Mouse (Mus musculus): Measurements from ENCODE around the gene Syne3.

The Syne3 gene

DNA sequence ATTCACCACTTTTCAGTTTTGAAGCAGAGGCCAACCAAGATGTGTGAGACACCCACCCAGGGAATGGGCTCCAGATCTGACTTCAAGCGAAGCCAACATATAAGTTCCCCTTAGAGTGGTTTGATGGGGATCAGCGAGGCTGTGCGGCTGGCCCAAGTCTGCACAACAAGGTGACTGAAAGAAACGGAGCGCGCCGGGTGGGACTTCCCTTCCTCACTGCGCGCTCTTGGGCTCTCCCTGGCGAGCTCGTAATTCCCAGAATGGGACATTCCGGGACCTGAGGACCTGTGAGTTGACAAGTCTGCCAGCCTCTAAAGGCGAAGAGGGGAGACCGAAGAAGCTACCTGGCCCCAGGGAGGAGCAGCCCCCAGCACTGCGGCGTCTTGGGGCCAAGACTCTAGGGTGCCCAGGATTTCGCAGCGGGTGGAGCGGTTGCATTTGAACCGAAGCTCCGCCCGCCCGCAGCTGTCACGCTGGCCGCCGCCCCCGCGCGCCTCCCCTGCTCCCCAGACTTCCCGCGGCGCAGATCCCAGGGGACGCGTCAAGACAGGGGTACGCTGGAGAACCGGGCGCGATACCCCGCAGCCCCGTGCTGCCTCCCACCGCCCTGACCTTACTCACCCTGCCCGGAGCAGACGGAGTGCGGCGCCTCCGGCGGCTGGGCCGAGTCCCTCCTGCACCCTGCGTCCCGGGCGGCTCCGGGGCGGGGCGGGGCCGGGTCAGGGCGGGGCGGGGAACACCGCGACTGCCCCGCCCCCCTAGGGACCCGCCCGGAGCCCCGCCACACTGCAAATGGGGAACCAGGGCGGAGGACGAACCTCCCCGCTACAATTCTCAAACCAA lies at the start of gene Syne3:
TSS of gene Syne3 (minus strand) at position 440 of the 843 bp plus-strand sequence.
- peak; percentile 44 for DNase-seq (ENCODE audit: low spot score)

DNA sequence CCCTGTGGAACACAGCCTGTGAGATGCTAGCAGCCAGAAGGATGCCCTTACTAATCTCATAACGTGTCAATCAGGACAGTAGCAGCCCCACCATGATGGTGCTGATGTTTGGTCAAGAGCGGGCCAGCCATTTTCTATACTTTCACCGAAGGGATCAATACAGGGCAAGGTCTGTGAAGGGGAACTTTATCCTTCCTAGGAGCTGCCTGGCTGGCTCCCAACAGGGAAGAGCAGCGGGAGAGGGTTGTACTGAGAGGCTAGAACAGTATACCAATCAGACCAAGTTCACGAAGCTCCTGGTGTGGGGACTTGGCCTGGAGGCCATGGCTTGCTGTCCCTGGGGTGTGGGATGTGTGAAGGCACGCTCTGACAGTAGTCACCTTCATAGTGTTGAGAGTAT lies 45.7 kb upstream of the Syne3 start:
- DNase-seq (ENCODE audit: low spot score), result no peak

DNA sequence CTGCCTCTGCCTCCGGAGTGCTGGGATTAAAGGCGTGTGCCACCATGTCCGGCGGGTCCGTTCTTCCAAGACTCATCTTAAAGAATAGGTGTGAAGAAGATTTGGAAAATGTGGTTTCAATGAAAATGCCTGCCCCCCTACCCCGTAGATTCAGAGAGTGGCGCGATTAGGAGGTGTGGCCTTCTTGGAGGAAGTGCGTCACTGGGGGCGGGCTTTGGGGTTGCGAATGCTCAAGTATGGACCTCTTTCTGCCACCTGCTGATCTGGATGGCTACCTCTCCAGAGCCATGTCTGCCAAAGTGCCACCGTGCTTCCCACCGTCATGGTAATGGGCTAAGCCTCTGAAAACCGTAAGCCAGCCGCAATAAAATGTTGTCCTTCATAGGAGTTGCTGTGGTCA lies 44.4 kb upstream of the Syne3 start:
- no peak for DNase-seq (ENCODE audit: low spot score)

DNA sequence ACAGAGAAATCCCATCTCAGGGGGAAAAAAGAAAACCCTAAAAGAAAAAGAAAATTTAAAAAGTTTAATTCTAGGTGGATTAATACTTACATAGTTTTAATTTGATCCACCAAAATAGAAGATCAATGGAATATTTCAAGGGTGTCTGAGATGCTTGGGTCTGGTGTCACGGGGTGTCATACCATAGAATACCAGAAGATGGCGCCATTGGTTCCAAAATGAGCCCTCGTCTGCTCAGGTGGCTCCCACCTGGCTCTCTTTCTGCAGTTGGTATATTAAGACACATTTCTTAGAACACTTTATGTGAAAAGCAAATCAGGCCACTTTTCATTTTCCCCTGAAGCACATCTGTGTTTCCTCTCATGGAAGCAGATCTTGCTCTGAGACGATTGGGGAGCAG lies 41.3 kb upstream of the Syne3 start:
- DNase-seq (ENCODE audit: low spot score), result peak; percentile 82

DNA sequence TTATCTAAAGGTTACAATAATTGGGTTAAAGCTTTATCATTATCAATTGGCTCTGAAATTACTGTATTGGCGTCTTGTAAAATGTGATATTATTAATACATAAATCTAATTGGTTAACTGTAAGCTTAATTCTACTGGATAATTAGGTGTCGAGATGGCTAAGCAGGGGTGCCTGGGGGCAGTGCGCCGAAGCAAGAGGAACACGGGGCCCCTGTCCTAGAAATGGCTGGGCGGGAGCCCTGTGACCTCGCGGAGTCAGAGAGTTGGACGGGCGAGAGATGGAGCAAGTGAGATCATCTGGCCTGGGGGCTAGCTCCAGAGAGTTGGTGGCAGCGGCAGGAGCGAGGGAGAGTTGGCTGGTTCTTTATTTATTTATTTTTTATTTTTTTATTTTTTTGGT lies 40.2 kb upstream of the Syne3 start:
- no peak for DNase-seq (ENCODE audit: low spot score)

DNA sequence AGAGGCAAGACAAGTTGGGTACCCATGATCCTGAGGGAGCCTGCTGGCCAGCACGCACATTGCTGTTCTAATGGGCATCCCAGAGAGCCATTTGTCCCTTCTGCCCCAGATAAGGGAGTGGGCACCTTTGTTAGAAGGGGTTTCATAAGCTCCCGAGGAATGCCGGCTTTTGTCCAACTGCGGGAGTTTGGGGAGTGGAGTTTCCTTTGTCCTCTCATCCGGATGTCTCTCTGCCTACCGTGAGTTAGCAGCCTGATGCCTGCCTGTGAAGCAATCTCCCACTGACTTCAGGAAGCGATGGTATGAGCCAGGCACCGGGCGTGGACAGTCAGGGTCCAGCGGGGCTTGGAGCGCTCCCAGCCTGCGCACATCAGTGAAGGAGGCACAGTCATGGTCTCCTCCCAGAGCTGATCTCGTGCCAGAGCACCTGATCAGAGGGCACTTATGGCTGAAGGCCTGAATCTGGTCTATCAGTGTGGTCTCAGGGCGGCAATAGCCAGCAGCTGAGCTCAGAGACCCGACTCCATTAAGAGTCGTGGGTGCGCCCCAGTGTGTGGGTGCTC lies 38.8 kb upstream of the Syne3 start:
- DNase-seq (ENCODE audit: low spot score), result no peak

DNA sequence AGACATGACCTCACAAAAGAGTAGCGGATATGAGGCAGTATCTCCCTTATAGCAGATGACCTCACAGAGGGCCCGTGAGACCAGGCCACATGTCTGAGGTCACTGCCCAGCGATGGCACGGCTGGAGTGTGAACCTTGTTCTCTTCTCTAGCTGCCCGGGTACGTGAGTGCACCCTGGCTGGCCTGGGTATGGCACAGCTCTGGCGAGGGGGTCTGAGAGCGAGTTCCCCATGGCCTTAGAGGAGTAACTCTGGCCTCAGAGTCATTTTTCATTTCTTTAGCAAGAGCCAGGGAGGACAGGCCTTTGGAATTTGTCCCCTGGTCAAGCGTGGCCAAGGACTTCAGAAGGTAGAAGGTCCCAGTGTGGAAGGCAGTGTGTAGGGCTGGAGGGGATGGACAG lies 35.2 kb upstream of the Syne3 start:
- no peak for DNase-seq (ENCODE audit: low spot score)

DNA sequence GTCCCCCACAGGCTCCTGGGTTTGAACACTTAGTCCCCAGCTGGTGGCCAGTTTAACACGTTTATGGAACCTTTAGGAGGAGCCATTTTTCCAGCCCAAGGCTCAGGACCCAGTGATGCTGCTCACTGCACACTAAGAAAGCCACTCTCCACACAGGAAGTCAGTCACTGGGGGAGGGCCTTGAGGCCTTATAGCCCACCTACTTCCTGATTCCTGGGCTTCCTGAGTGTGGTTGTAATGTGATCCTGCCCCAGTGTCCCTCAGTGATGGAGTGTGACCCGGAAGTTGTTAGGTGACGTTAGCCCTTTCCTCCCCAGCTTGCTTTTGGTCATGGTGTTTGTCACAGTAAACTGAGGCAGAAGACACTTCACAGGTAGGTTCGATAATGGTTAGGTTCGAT lies 33.5 kb upstream of the Syne3 start:
- DNase-seq (ENCODE audit: low spot score), result no peak

DNA sequence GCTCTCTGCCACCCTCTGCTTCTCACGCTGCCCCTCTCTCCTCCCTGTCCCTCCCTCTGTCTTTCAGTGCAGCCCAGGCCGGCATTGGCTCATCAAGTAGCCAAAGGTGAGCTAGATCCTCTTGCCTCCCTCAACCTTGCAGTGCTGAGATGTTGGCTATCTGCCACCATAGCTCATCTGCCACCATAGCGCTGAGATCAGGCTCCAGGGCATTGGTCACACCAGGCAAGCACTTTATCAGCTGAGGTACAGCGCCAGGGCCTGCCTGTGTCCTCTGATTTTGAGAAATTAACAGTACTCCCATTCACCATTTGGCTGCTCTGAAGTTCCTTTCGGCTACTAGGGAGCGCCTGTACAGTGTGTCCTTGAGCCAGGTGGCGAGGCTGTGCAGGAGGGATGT lies 31.3 kb upstream of the Syne3 start:
- DNase-seq (ENCODE audit: low spot score), result no peak

DNA sequence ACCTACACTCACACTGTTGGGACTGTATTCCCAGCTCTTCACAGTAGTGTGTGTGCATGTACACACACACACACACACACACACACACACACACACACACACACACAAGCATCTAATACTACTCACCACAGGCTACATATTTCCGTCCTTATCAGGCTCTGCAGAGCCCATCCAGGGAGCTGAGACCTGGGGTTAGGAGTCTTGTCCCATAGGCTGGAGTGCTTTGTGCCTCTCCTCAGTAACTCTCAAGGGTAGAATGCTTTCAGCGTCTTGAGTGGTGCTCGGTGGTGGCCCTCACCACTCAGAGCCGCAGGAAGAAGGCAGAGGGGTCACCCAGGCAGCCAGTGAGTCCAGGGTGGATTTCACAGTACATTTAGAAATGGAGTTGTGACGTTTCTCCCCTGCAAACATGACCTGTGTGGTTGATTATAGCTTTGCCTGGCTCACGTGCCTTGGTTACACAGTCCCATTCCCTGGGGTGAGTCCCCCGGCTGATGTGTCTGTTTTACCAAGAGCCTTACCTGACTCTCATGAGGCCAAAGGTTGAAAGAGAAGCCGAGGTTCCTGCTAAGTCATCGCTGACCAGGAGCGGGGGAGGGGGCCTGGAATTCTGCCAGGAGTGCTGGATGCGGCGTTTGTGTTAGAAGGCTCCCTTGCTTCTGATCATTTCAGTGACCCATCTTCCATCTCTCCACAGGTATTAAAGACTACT lies 30.1 kb upstream of the Syne3 start:
- DNase-seq (ENCODE audit: low spot score), result no peak

DNA sequence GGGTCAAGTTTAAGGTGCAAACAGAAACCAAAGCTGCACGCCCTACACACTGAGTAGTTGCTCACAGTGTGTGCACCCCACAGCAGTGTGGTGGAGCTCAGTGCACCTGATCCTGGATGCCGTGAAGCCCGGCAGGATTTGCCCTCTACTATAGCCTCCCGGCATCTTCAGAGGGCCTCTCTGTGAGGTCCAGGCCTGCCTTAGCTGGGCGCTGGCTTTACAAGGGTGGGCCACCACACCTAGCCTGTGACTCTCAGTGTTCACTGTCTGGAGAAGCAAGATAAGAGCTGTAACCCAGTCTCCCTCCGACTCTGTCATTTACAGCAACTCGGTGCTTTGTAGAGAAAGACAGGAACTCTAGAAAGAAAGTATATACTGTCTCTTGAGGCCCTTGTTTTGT lies 29.3 kb upstream of the Syne3 start:
- DNase-seq (ENCODE audit: low spot score), result no peak

DNA sequence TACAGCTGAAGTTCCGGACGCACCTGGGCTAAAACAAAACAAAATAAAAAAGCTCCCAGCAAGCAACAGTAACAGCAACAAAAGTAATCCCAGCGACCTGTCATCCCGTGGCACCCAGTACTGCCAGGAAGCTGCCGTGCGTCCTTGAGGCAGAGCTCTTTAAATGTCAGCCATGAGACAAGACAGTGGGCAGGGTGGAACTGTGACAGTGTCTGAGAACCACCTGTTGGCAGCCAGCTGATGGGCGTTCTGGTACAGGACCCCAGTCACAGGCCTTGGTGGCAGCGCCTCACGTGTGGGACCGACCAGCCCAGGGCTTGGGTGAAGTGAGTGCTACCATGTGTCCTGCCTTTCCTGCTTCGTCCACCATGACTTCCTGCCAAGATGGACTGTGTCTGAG lies 28.6 kb upstream of the Syne3 start:
- DNase-seq (ENCODE audit: low spot score), result no peak

DNA sequence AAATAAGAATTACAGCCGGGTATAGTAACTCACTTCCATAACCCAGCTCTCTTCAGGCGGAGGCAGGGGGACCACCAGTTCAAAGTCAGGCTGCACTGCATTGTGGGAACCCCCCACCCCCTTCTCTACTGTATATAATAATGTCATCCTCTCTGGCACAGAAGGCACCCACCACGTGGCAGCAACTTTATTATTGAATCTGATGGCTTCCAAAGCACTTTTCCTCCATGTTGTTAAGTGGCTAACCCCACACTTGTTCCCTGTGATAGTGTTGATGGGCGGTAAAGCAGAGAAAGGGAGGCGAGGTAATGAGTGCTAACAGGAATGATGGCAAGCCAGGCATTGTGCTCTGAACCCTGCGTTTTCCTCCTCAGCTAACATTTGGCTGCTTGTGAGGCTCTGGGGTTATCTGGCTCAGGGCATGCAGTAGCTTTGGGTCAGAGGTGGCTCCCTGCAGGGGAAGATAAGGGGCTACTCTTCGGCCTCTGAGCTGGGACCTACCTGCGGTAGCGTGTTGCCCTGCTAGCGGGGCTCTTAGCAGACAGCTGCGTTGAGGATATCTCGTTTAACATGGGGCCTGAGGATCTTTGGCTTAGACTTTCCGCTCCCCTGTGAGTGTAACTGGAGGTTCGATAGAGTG lies 24.6 kb upstream of the Syne3 start:
- DNase-seq (ENCODE audit: low spot score), result no peak

DNA sequence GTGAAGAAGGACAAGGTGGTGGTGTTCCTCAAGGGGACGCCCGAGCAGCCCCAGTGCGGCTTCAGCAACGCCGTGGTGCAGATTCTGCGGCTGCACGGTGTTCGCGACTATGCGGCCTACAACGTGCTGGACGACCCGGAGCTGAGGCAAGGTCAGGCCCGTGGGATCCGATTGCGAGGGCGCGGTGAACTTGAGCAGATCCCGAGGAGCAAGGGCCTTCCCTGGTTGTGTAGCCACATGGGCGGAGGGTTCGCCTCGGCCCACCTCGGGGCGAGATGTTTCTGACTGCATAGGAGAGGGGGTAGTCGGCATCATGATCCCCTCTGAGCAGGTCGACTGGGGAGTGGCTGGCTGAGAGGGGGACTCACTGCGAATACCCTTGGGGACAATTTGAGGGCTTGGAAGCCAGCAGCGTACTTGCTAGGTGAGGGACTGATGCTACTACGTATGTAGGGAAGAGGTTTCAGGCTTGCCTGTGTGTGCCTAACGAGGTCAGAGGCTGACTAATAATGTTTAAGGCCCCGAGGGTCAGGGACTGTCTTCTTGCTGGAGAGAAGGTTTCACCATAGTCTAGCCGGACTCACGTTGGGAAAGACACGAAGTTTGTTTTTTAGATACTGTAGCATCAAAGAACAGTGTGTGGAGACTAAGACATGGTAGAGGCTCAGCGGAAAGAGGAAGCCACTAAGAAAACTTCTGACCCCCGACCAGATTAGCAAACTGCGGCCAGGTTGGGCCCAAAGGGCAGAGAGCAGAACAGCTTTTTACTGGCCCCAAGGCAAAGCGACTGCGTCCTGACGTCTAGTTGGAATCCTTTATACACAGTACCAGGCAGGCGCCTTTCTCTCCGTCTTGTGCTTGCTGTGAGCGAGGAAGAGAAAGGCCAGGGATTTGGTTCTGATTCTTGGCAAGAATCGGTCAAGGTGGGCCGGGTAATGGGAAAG lies 23.5 kb upstream of the Syne3 start:
- DNase-seq (ENCODE audit: low spot score), result no peak

DNA sequence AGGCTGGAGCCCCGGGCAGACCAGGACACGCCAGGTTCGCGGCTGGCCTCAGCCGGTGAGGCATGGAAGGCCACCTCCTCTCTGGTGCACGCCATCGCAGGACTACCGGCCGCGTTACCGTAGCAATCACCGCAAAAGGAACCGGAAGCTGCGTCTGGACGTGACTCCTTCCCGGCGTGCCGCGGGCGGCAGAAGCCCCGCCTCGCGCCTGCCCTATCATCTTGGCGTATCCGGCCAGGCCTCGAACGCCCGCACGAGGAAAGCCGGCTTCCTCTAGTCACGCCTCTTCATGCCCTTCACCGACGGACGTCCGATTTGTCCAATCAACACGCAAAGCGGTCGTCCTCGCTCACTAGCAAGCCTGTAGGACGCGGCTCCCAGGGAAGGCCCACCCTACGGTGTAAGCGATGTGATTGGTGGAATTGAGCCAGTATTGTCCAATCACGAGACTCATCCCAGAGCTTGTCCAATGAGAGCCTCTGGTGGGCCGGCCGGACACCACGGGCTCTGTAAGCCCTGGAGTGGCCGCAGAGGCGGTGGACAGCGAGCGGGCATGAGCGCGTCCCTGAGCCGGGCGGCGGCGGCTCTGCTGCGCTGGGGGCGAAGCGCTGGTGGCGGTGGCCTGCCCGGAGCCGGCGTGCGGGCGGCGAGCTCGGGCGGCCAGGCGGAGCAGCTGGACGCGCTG lies 22.7 kb upstream of the Syne3 start, which contains the start of gene Glrx5:
TSS of gene Glrx5 (plus strand) at position 542 of the 685 bp plus-strand sequence.
- DNase-seq (ENCODE audit: low spot score), result peak; percentile 99

DNA sequence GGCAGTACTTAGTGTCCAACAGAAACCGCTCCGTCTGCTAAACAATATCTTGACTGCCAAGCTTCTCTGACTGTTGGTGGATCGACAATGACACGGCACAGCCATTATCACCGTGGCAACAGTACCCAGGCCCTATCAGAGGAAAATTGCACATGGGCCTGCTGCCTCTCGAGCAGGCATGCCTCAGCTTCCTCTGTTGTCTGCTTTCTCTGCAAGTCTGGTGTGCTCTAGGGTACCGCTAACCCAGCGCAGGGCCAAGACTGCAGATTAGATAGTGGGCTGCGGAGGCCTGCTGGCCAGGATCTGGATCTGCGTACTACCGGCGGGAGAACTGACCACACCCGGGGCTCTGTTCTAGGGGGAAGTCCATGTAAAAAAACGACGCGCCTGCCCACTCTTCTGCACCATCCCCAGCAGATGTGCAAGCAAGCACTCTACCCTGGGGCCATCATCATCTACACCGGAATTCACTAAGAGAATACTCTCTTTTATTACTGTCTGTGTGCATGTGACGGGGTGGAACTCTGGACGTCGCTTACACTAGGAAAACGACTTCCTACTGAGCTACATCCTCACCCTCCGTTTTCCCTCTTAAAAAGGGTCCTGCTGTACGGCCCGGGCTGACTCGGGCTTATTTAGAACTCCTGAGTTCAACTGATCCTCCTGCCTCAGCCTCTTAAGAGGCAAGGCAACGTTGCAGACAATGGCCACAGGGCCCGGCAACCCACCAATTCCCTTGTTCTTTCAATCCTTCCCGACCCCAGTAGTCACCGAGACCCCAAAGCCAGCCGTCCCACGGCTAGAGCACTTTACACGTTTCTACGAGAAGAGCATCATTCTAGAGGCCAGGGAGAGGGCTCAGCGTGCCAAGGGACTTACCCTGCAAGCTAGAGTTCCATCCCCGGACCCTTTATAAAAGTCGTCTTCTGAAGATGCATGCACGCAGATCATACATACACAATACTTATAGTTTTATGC lies 21.8 kb upstream of the Syne3 start:
- peak; percentile 31 for DNase-seq (ENCODE audit: low spot score)

DNA sequence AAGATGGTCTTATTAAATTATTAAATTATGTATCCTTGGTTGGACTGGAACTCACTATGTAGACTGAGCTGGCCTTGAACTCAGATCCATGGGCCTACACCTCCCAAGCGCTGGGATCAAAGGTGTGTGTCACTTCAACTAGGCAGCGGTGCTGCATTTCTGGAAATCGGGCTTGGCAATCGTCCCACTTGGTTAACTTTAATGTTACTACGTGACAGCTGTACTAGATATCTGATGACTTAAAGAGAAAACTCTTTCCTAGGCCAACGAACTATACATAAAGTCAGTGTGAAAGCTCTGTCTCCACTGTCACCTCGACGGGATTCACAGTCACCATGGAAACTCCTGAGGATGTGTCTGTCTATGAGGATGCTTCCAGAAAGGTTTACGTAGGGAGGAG lies 20.3 kb upstream of the Syne3 start:
- no peak for DNase-seq (ENCODE audit: low spot score)

DNA sequence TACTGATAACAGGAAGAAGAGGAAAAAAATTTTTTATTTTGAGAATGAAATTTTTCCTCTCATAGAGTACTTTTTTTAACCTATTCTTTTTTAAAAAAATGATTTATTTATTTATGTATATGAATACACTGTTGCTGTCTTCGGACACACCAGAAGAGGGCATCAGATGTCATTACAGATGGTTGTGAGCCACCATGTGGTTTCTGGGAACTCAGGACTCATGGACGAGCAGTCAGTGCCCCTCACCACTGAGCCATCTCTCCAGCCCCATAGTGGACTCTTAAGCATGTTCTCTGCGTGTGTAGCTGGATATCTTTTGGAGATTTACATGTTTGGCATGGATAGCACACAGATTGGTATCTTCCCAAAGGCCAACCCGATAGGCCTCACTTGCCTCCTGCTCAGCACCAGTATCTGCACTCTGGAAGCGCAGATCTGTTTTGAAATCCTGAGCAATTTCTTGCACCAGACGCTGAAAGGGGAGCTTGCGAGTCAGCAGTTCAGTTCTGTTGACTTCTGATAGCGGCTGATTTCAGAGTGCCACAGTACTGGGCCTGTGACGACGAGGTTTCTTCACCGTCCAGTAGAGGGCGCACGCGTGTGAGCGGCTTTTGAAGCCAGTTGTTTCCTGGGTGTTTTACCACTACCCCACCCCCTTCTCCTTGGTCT lies 17.8 kb upstream of the Syne3 start:
- peak; percentile 81 for DNase-seq (ENCODE audit: low spot score)

DNA sequence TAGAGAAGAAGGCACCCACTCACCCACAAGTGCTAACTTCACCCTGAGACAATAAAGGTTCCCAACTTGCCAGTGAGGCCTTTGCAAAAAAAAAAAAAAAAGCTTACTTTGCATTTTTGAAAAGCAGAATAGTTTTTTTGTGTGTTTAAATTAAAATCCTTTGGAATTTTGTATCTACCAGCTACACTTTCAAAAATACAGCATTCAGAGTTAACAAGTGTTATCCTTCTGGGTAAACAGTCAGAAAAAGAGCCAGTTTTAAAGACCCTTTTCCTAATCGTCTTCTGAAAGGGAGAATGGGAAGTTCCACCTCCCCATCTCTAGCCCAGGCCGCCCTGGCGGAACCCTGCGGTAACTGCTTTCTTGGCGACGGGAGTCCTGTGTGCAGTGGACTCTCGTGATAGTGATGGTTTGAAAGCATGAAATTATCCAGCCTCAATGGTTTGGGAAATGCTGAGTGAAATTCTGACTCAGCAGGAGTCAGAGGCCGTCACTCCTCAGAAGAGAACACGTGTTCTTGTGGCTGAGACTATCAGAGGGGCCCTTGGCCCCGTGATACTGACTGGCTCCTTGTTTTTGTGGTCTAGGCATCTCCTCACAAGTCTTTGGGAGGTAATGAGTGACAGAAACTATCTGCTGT lies 16.5 kb upstream of the Syne3 start:
- DNase-seq (ENCODE audit: low spot score), result no peak

All from retina, embryonic 14.5 days (tissue).